Mouse (Mus musculus): ENCODE measurements around the gene Fam104a.

DNA sequence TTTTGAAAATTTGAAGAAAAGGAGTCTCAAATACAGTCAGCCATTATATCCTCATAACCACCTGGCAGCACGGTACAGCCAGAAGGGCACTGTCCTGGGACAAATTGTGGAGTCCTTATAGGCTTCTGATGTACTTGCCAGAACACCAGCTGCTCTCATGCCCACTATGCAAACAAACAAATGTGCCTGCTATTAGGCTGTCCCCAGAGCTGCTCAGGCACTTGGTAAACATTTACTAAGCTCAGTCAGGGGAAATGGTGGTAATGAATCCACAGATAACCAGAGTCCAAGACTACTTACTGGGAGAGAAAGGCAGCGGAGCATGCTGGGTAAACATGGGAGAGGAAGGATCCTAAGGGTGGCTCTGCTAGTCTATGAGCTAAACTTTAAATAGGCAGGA, 16.8 kb downstream of the Fam104a start:
- no peak for TF ChIP-seq CTCF (IDR thresholded peaks at IDR 0.05; ENCODE audit: insufficient read depth, low read length)
- TF ChIP-seq POLR2A (IDR thresholded peaks at IDR 0.05; ENCODE audit: borderline replicate concordance, extremely low read depth, low read depth, low read length) = no peak
